Mouse (Mus musculus) small intestine, adult 2 months (tissue): Measurements from ENCODE around the gene Naaa. TPM values are rescaled to one million over a fixed set of nuclear protein-coding genes. Genes with fewer than 3 reads are reported as not detected.
A peak's percentile ranks its signal among the peaks of the same experiment; 100 is the strongest.

Source experiments
- H3K27ac ChIP-seq: fragments of 200-500 bp; 2 replicates; pipeline ENCODE4 v1.5.1; 2012; ENCODE audit warnings: low read depth, low read length, control low read depth, inconsistent platforms; ENCODE audit not compliant: insufficient read depth
- H3K27me3 ChIP-seq: fragments of 200-500 bp; 2 replicates; pipeline ENCODE4 v1.6.1; 2012; ENCODE audit warnings: mild to moderate bottlenecking, moderate library complexity, low read length, inconsistent platforms; ENCODE audit not compliant: control insufficient read depth, insufficient read depth
- H3K36me3 ChIP-seq: fragments of 200-500 bp; 2 replicates; pipeline ENCODE4 v1.6.1; 2012; ENCODE audit warnings: mild to moderate bottlenecking, low read length, control low read depth, inconsistent platforms; ENCODE audit not compliant: control insufficient read depth, insufficient read depth
- H3K4me1 ChIP-seq: fragments of 200-500 bp; 2 replicates; pipeline ENCODE4 v1.6.1; 2012; ENCODE audit warnings: low read length, inconsistent platforms, mixed read lengths; ENCODE audit not compliant: control insufficient read depth, insufficient read depth, insufficient read length
- H3K4me3 ChIP-seq: fragments of 200-500 bp; 2 replicates; pipeline ENCODE4 v1.5.1; 2012; ENCODE audit warnings: low read depth, mild to moderate bottlenecking, control low read depth, inconsistent platforms, low read length, moderate library complexity
- CTCF ChIP-seq: fragments of 200-500 bp; IDR thresholded peaks from 2 replicates; pipeline ENCODE4 v1.5.1; 2012; ENCODE audit warnings: low read depth, mild to moderate bottlenecking, control low read depth, inconsistent platforms, low read length, moderate library complexity, mixed read lengths; ENCODE audit not compliant: insufficient replicate concordance, insufficient read length; ENCODE audit errors: extremely low read depth
- POLR2A ChIP-seq: fragments of 200-500 bp; IDR thresholded peaks from 2 replicates; pipeline ENCODE4 v1.6.1; 2012; ENCODE audit warnings: low read depth, mild to moderate bottlenecking, control low read depth, inconsistent platforms, low read length, moderate library complexity
- WGBS: fragments of 180-500 bp; shearing (Covaris S2); methylation state at CpG from one replicate; pipeline ENCODE4 v1.1.7; 2018; 5-methylcytosine and 5-hydroxymethylcytosine counted together
- polyA plus RNA-seq: library from polyadenylated mRNA; depleted of rRNA; stranded (reverse); fragments of >200 nt; gene quantifications from 2 replicates; pipeline ENCODE4 v1.2.3, GENCODE M21; 2012; rRNA removed

Naaa gene
- polyA plus RNA-seq, 1 experiment = 59.9 TPM

DNA sequence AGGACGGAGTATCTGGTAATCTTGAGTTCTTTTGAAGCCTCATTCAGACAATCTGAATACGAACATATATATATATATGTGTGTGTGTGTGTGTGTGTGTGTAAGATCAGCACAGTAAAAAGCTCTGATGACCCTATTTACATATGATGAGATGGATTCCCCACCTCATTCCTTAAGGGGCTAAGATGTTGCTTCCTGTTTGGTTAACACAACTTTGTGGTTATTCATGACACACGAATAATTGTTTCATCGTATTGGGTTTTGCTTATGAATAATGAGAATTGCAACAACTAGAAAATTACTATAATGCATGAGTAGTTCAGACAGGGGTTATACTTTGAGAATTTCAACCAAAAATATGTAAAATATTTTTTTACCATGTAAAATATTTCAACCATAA, 62.7 kb downstream of the Naaa start, which contains the start of gene U90926:
Gene U90926, minus strand, starts transcription at position 101 of the 400 bp plus-strand sequence.
- Histone ChIP-seq H3K27ac (no peak within 1 kb of the TSS), H3K36me3 (no peaks in the 10 kb centered on the region), H3K27me3 (no peaks in the 10 kb centered on the region), H3K4me3 (no peak within 1 kb of the TSS), H3K4me1 (peaks cover 4% of the 10 kb centered on the region; the same call in 1 of the 2 replicates)
- TF ChIP-seq POLR2A (no peak), CTCF (no peak)
- WGBS = 85% methylated on average over 4 of the region's 4 CpGs

- Histone ChIP-seq H3K4me3 (no peak overlapping the region), H3K27ac (peak overlapping the region; percentile 29; the same call in 1 of the 2 replicates), H3K27me3 (no peaks in the 10 kb centered on the region), H3K4me1 (peaks cover 3% of the 10 kb centered on the region; the same call in 1 of the 2 replicates), H3K36me3 (no peaks in the 10 kb centered on the region)
- 53% methylated on average over 4 of the region's 4 CpGs for WGBS
- TF ChIP-seq CTCF (no peak), POLR2A (no peak)
These were observed 65.7 kb downstream of the Naaa start for GRCm38 (mm10) chr5:92212231-92212630.

- Histone ChIP-seq H3K4me3 (no peak overlapping the region), H3K4me1 (peaks cover 16% of the 10 kb centered on the region; the same call in 1 of the 2 replicates), H3K36me3 (no peaks in the 10 kb centered on the region), H3K27me3 (no peaks in the 10 kb centered on the region), H3K27ac (no peak overlapping the region)
- WGBS = 46% methylated on average over 8 of the region's 8 CpGs
- TF ChIP-seq CTCF = no peak
- no peak for TF ChIP-seq POLR2A
These were observed 67.8 kb downstream of the Naaa start for GRCm38 (mm10) chr5:92210205-92210604.

Other genes with a start within 250 kb of the Naaa start
- gene Cdkl2, start 234.3 kb downstream of the Naaa start, polyA plus RNA-seq = 0.15 and 0.41 TPM in 2 replicates
- gene G3bp2, start 194.5 kb downstream of the Naaa start, polyA plus RNA-seq = 3.1 and 6.9 TPM in 2 replicates
- 15.7 and 25.1 TPM in 2 replicates for gene Uso1, start 140.2 kb downstream of the Naaa start, polyA plus RNA-seq
- gene U90926, start 62.8 kb downstream of the Naaa start, polyA plus RNA-seq = not detected in 2 replicates
- 0.36 and 1.4 TPM in 2 replicates for gene Ppef2, start 21.9 kb downstream of the Naaa start, polyA plus RNA-seq
- gene Sdad1, start 32.3 kb upstream of the Naaa start, polyA plus RNA-seq = 2.4 and 4.2 TPM in 2 replicates
- 1.8 and 7.9 TPM in 2 replicates for gene Cxcl9, start 49.9 kb upstream of the Naaa start, polyA plus RNA-seq
- gene Art3, start 53.7 kb upstream of the Naaa start, polyA plus RNA-seq = 1.1 and 1.9 TPM in 2 replicates
- 5.0 and 9.6 TPM in 2 replicates for gene Cxcl10, start 70.7 kb upstream of the Naaa start, polyA plus RNA-seq
- gene Nup54, start 157.0 kb upstream of the Naaa start, polyA plus RNA-seq = 6.7 and 6.9 TPM in 2 replicates
- gene Scarb2, start 228.7 kb upstream of the Naaa start, polyA plus RNA-seq = 7.9 and 8.4 TPM in 2 replicates